Mouse (Mus musculus): ENCODE data around the gene Mapt. TPM values are rescaled to one million over a fixed set of nuclear protein-coding genes. Genes with fewer than 3 reads are reported as not detected.

Mapt gene
- polyA plus RNA-seq, 1 experiment: 1.0 TPM

- 11% methylated on average over 13 of the region's 13 CpGs for WGBS
- Histone ChIP-seq H3K27me3 (ENCODE audit: control insufficient read depth, insufficient read depth, low read length) (no peaks in the 10 kb centered on the region), H3K36me3 (ENCODE audit: control insufficient read depth, insufficient read depth, low read length) (no peaks in the 10 kb centered on the region), H3K27ac (ENCODE audit: insufficient read depth, low read depth, low read length) (peak overlapping the region; percentile 66), H3K4me3 (ENCODE audit: low read depth, low read length) (peak overlapping the region; percentile 7), H3K4me1 (ENCODE audit: control insufficient read depth, insufficient read depth, insufficient read length, low read length) (peaks cover 21% of the 10 kb centered on the region)
- TF ChIP-seq CTCF (IDR thresholded peaks at IDR 0.05; ENCODE audit: extremely low read depth, insufficient read length, insufficient replicate concordance, low read depth, low read length) (peak; percentile 76), POLR2A (IDR thresholded peaks at IDR 0.05; ENCODE audit: low read depth, low read length) (no peak; the same call in 1 of the 2 replicates)
These were observed 58.2 kb downstream of the Mapt start for GRCm38 (mm10) chr11:104289199-104290031.

GRCm38 (mm10) chr11:104292443-104293220, 61.4 kb downstream of the Mapt start:
- WGBS: 39% methylated on average over 7 of the region's 7 CpGs
- H3K4me3 ChIP-seq (ENCODE audit: low read depth, low read length): no peak overlapping the region
- TF ChIP-seq POLR2A (IDR thresholded peaks at IDR 0.05; ENCODE audit: low read depth, low read length) (no peak), CTCF (IDR thresholded peaks at IDR 0.05; ENCODE audit: extremely low read depth, insufficient read length, insufficient replicate concordance, low read depth, low read length) (no peak)
- no peaks in the 10 kb centered on the region for H3K36me3 ChIP-seq (ENCODE audit: control insufficient read depth, insufficient read depth, low read length)
- no peaks in the 10 kb centered on the region for H3K27me3 ChIP-seq (ENCODE audit: control insufficient read depth, insufficient read depth, low read length)
- peak overlapping the region; percentile 92 for H3K27ac ChIP-seq (ENCODE audit: insufficient read depth, low read depth, low read length)
- H3K4me1 ChIP-seq (ENCODE audit: control insufficient read depth, insufficient read depth, insufficient read length, low read length): peaks cover 30% of the 10 kb centered on the region

GRCm38 (mm10) chr11:104293241-104293640, 62.1 kb downstream of the Mapt start:
- Histone ChIP-seq H3K27ac (ENCODE audit: insufficient read depth, low read depth, low read length) (peak overlapping the region; percentile 92), H3K4me1 (ENCODE audit: control insufficient read depth, insufficient read depth, insufficient read length, low read length) (peaks cover 30% of the 10 kb centered on the region), H3K27me3 (ENCODE audit: control insufficient read depth, insufficient read depth, low read length) (no peaks in the 10 kb centered on the region), H3K4me3 (ENCODE audit: low read depth, low read length) (no peak overlapping the region), H3K36me3 (ENCODE audit: control insufficient read depth, insufficient read depth, low read length) (no peaks in the 10 kb centered on the region)
- WGBS: 17% methylated on average over 9 of the region's 9 CpGs
- TF ChIP-seq CTCF (IDR thresholded peaks at IDR 0.05; ENCODE audit: extremely low read depth, insufficient read length, insufficient replicate concordance, low read depth, low read length): no peak
- no peak for TF ChIP-seq POLR2A (IDR thresholded peaks at IDR 0.05; ENCODE audit: low read depth, low read length)

GRCm38 (mm10) chr11:104295145-104295544, 64.0 kb downstream of the Mapt start:
- Histone ChIP-seq H3K4me3 (ENCODE audit: low read depth, low read length) (no peak overlapping the region), H3K27me3 (ENCODE audit: control insufficient read depth, insufficient read depth, low read length) (no peaks in the 10 kb centered on the region), H3K4me1 (ENCODE audit: control insufficient read depth, insufficient read depth, insufficient read length, low read length) (peaks cover 23% of the 10 kb centered on the region), H3K27ac (ENCODE audit: insufficient read depth, low read depth, low read length) (no peak overlapping the region), H3K36me3 (ENCODE audit: control insufficient read depth, insufficient read depth, low read length) (no peaks in the 10 kb centered on the region)
- 79% methylated on average over 5 of the region's 5 CpGs for WGBS
- TF ChIP-seq POLR2A (IDR thresholded peaks at IDR 0.05; ENCODE audit: low read depth, low read length) (no peak), CTCF (IDR thresholded peaks at IDR 0.05; ENCODE audit: extremely low read depth, insufficient read length, insufficient replicate concordance, low read depth, low read length) (no peak)

GRCm38 (mm10) chr11:104295656-104296055, 64.5 kb downstream of the Mapt start:
- Histone ChIP-seq H3K4me1 (ENCODE audit: control insufficient read depth, insufficient read depth, insufficient read length, low read length) (peaks cover 23% of the 10 kb centered on the region), H3K27ac (ENCODE audit: insufficient read depth, low read depth, low read length) (no peak overlapping the region), H3K27me3 (ENCODE audit: control insufficient read depth, insufficient read depth, low read length) (no peaks in the 10 kb centered on the region), H3K4me3 (ENCODE audit: low read depth, low read length) (no peak overlapping the region), H3K36me3 (ENCODE audit: control insufficient read depth, insufficient read depth, low read length) (no peaks in the 10 kb centered on the region)
- WGBS: 13% methylated on average over 6 of the region's 6 CpGs
- TF ChIP-seq CTCF (IDR thresholded peaks at IDR 0.05; ENCODE audit: extremely low read depth, insufficient read length, insufficient replicate concordance, low read depth, low read length) (no peak), POLR2A (IDR thresholded peaks at IDR 0.05; ENCODE audit: low read depth, low read length) (no peak)

GRCm38 (mm10) chr11:104297671-104298070, 66.5 kb downstream of the Mapt start:
- Histone ChIP-seq H3K27ac (ENCODE audit: insufficient read depth, low read depth, low read length) (no peak overlapping the region), H3K36me3 (ENCODE audit: control insufficient read depth, insufficient read depth, low read length) (no peaks in the 10 kb centered on the region), H3K4me3 (ENCODE audit: low read depth, low read length) (no peak overlapping the region), H3K4me1 (ENCODE audit: control insufficient read depth, insufficient read depth, insufficient read length, low read length) (peaks cover 15% of the 10 kb centered on the region), H3K27me3 (ENCODE audit: control insufficient read depth, insufficient read depth, low read length) (no peaks in the 10 kb centered on the region)
- TF ChIP-seq POLR2A (IDR thresholded peaks at IDR 0.05; ENCODE audit: low read depth, low read length) (no peak), CTCF (IDR thresholded peaks at IDR 0.05; ENCODE audit: extremely low read depth, insufficient read length, insufficient replicate concordance, low read depth, low read length) (no peak)
- 80% methylated on average over 3 of the region's 3 CpGs for WGBS

GRCm38 (mm10) chr11:104302628-104303027, 71.4 kb downstream of the Mapt start:
- Histone ChIP-seq H3K4me3 (ENCODE audit: low read depth, low read length) (no peak overlapping the region), H3K4me1 (ENCODE audit: control insufficient read depth, insufficient read depth, insufficient read length, low read length) (peaks cover 16% of the 10 kb centered on the region), H3K36me3 (ENCODE audit: control insufficient read depth, insufficient read depth, low read length) (no peaks in the 10 kb centered on the region), H3K27me3 (ENCODE audit: control insufficient read depth, insufficient read depth, low read length) (no peaks in the 10 kb centered on the region), H3K27ac (ENCODE audit: insufficient read depth, low read depth, low read length) (no peak overlapping the region)
- TF ChIP-seq POLR2A (IDR thresholded peaks at IDR 0.05; ENCODE audit: low read depth, low read length): no peak
- 62% methylated on average over 12 of the region's 12 CpGs for WGBS
